Mouse (Mus musculus): ENCODE results near the gene Ptprz1.

DNA sequence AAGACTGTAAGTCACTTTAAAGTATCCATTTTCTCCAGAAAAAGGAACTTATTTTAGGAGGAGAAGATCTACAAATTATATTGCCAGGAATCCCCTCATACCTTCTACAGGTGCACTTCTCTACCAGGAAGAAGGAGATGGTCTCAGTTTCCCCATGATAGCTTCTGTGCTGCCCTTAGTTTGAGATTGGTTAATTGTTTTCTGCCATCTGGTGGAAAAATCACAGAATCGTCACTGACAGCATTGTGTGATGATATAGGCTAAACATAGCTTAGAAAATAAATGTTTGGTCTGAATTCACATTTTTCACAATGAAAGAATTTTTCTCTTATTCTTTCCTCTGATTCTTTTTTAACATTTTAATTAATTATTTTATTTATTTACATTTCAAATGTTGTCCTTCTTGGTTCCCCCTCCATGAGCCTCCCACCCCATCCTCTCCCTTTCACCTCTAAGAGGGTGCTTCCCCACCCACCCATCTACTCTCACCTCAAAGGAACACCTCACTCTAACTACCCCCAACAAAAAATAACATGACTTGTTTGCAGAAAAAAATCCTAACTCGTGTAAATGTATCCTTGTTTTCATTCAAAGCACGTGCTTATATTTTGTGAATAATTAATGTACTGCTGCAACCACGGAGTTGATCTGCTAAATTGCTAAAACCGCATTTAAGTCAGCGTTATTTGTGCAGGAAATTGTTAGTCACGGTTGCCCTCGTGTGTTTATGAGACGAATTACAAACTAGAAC lies 108.6 kb downstream of the Ptprz1 start:
- TF ChIP-seq CTCF (IDR thresholded peaks at IDR 0.05; ENCODE audit: low read depth, low read length) (no peak), POLR2A (IDR thresholded peaks at IDR 0.05; ENCODE audit: borderline replicate concordance, low read depth, low read length) (no peak)

All from bone marrow macrophage, adult 2 months (primary cell).